Mouse (Mus musculus) kidney, postnatal 14 days (tissue): ENCODE results near the gene Vps37c.

Experiments
- DNase-seq: peaks from one replicate; pipeline ENCODE4 v3.0.0; 2022; ENCODE audit warnings: mixed read lengths

The Vps37c gene

GRCm38 (mm10) chr19:10688537-10689352, at the start of gene Vps37c:
Gene Vps37c, plus strand, starts transcription at chr19:10688735.
- peak; percentile 95 for DNase-seq

GRCm38 (mm10) chr19:10640080-10640479, 48.5 kb upstream of the Vps37c start:
- no peak for DNase-seq

- DNase-seq, result no peak
Observed at GRCm38 (mm10) chr19:10640589-10641378, 47.8 kb upstream of the Vps37c start.

- no peak for DNase-seq
Observed at GRCm38 (mm10) chr19:10645616-10646015, 42.9 kb upstream of the Vps37c start.

GRCm38 (mm10) chr19:10648156-10648555, 40.4 kb upstream of the Vps37c start:
- DNase-seq, result no peak

- DNase-seq, result no peak
Observed at GRCm38 (mm10) chr19:10656058-10656457, 32.5 kb upstream of the Vps37c start.

- DNase-seq, result no peak
Observed at GRCm38 (mm10) chr19:10657742-10658141, 30.8 kb upstream of the Vps37c start.

- no peak for DNase-seq
Observed at GRCm38 (mm10) chr19:10658406-10658805, 30.1 kb upstream of the Vps37c start.

- no peak for DNase-seq
Observed at GRCm38 (mm10) chr19:10661373-10661772, 27.2 kb upstream of the Vps37c start.

GRCm38 (mm10) chr19:10661919-10662318, 26.6 kb upstream of the Vps37c start:
- DNase-seq, result no peak

GRCm38 (mm10) chr19:10662665-10663064, 25.9 kb upstream of the Vps37c start:
- no peak for DNase-seq

- no peak for DNase-seq
Observed at GRCm38 (mm10) chr19:10665093-10665492, 23.4 kb upstream of the Vps37c start.

GRCm38 (mm10) chr19:10665499-10665898, 23.0 kb upstream of the Vps37c start:
- DNase-seq, result peak; percentile 70

- DNase-seq, result no peak
Observed at GRCm38 (mm10) chr19:10671319-10671718, 17.2 kb upstream of the Vps37c start.

- no peak for DNase-seq
Observed at GRCm38 (mm10) chr19:10671854-10672417, 16.6 kb upstream of the Vps37c start.

- no peak for DNase-seq
Observed at GRCm38 (mm10) chr19:10673275-10673674, 15.3 kb upstream of the Vps37c start.

GRCm38 (mm10) chr19:10676656-10677055, 11.9 kb upstream of the Vps37c start:
- no peak for DNase-seq

GRCm38 (mm10) chr19:10677915-10678771, 10.4 kb upstream of the Vps37c start, which contains the start of gene Pga5:
Gene Pga5, minus strand, starts transcription at chr19:10678071.
- peak; percentile 90 for DNase-seq

GRCm38 (mm10) chr19:10678772-10679067, 9.8 kb upstream of the Vps37c start:
- no peak for DNase-seq

GRCm38 (mm10) chr19:10681571-10681970, 7.0 kb upstream of the Vps37c start:
- no peak for DNase-seq

- DNase-seq, result no peak
Observed at GRCm38 (mm10) chr19:10685081-10685480, 3.5 kb upstream of the Vps37c start.

GRCm38 (mm10) chr19:10685727-10686126, 2.8 kb upstream of the Vps37c start:
- no peak for DNase-seq
